Mouse (Mus musculus) midbrain, postnatal 0 days (tissue): ENCODE results near the gene Cd38. TPM values are rescaled to one million over a fixed set of nuclear protein-coding genes. Genes with fewer than 3 reads are reported as not detected.

Experiments
- ATAC-seq: fragments of 200-750 bp; cut with Nextera tagmentation; 2 replicates; pipeline ENCODE4 v1.8.0; 2017; ENCODE audit warnings: moderate number of reproducible peaks, mild to moderate bottlenecking, moderate TSS enrichment, moderate library complexity; ENCODE audit not compliant: low FRiP score
- DNase-seq: peaks from one replicate; pipeline ENCODE4 v3.0.0-alpha.2; 2015; ENCODE audit warnings: low spot score
- H3K27ac ChIP-seq: fragments of 300-500 bp; sonication (generic); 2 replicates; pipeline ENCODE4 v1.5.1; 2014; ENCODE audit warnings: low read depth, mild to moderate bottlenecking, low read length, mixed read lengths
- H3K27me3 ChIP-seq: fragments of 300-500 bp; sonication (generic); 2 replicates; pipeline ENCODE4 v1.6.1; 2014; ENCODE audit warnings: low read length, control low read depth, mixed read lengths; ENCODE audit not compliant: insufficient read depth
- H3K36me3 ChIP-seq: fragments of 300-500 bp; sonication (generic); 2 replicates; pipeline ENCODE4 v1.6.1; 2014; ENCODE audit warnings: low read length, control low read depth, mixed read lengths; ENCODE audit not compliant: insufficient read depth
- H3K4me1 ChIP-seq: fragments of 300-500 bp; sonication (generic); 2 replicates; pipeline ENCODE4 v1.6.1; 2014; ENCODE audit warnings: mild to moderate bottlenecking, control low read depth, antibody characterized with exemption, low read length, mixed read lengths; ENCODE audit not compliant: insufficient read depth
- H3K4me2 ChIP-seq: fragments of 300-500 bp; sonication (generic); 2 replicates; pipeline ENCODE4 v1.6.1; 2014; ENCODE audit warnings: low read depth, mild to moderate bottlenecking, low read length, mixed read lengths; ENCODE audit not compliant: poor library complexity, severe bottlenecking
- H3K4me3 ChIP-seq: fragments of 300-500 bp; sonication (generic); 2 replicates; pipeline ENCODE4 v1.5.1; 2014; ENCODE audit warnings: low read depth, mild to moderate bottlenecking, low read length, moderate library complexity
- H3K9ac ChIP-seq: fragments of 300-500 bp; sonication (generic); replicated peaks from 2 replicates; pipeline ENCODE4 v1.6.1; 2014; ENCODE audit warnings: mild to moderate bottlenecking, low read length, moderate library complexity, mixed read lengths; ENCODE audit not compliant: poor library complexity, severe bottlenecking
- H3K9me3 ChIP-seq: fragments of 300-500 bp; sonication (generic); 2 replicates; pipeline ENCODE4 v1.6.1; 2016; ENCODE audit warnings: low read length, control low read depth
- CTCF ChIP-seq: IDR thresholded peaks from 2 replicates; pipeline ENCODE4 v1.5.1; 2016; ENCODE audit warnings: antibody characterized with exemption, mild to moderate bottlenecking
- WGBS: fragments of 180-500 bp; shearing (Covaris S2); extraction: QIAGEN DNeasy Blood & Tissue Kit; methylation state at CpG from one replicate; pipeline ENCODE4 v1.1.7; 2014; 5-methylcytosine and 5-hydroxymethylcytosine counted together
- polyA plus RNA-seq: library from polyadenylated mRNA; unstranded; fragments of >200 nt; fragmentation: Nextera tagmentation; extraction: Ambion mirVana; gene quantifications from 2 replicates; pipeline ENCODE4 v1.2.1, GENCODE M21; 2015
- total RNA-seq: library from RNA; depleted of rRNA; stranded (reverse); fragments of >200 nt; gene quantifications from 2 replicates; pipeline ENCODE4 v1.2.3, GENCODE M21; 2014

Gene Cd38
- total and polyA plus RNA-seq, 2 experiments from 2014 or later = 2.3 to 4.1 TPM

DNA sequence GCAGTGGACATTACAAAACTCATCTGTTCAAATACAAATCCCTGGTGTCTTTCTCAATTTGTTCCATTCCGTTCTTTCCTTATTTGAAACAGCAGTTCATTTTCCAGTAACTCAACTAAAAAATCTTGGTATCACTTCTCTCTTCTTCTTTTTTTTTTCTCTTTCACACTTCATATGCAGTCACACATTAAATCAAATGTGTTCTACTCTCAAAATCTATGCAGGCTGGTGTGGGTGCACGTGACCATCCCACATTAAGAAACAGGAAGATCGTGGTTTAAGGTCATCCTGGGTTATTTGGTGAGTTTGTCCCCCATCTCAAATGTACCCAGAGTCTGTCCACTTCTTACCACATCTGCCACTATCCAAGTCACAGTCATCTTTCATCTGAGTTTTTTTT, 13.7 kb downstream of the Cd38 start:
- no peak for TF ChIP-seq CTCF
- H3K27me3 ChIP-seq = no peaks in the 10 kb centered on the region
- H3K4me2 ChIP-seq = no peak overlapping the region
- no peaks in the 10 kb centered on the region for H3K4me1 ChIP-seq
- no peak overlapping the region for H3K27ac ChIP-seq
- no peak for ATAC-seq
- no peak overlapping the region for H3K4me3 ChIP-seq
- DNase-seq = no peak
- H3K36me3 ChIP-seq = no peaks in the 10 kb centered on the region
- no peaks in the 10 kb centered on the region for H3K9me3 ChIP-seq
- 88% methylated on average over 3 of the region's 3 CpGs for WGBS
- no peak overlapping the region for H3K9ac ChIP-seq

DNA sequence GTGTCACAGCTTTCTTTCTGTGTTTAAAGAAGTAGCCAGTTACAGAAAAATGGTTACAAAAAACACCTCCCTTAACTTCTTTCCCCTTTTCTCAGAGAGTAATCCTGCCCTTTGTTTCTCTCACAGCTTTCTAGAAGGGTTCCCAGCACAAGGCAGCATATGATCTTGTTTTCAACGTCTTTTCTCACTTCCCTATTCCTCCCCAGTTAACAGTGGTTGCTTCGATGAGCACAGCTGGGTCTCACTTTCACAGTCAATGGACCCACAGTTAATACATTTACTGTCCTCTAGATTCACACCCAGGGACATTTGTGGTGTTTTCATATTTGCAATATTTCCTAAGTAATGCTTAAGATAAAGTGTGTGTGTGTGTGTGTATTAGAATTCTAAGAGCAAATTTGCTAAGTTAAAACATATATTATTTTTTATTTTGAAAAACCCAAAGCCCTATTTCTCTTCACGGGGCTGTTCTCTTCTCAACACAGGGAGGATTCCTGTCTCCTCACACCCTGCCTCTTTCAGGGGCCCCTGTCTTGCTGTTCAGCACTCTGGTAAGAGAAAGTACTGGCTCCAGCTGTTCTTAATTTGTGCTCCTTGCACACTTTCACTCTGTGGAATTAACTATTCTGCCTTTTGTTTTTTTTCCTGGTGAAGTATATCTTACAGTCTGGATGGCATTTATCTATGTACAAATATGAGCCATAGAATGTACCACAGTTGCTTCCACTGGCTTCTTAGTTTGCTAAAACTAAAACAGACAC, 16.9 kb downstream of the Cd38 start:
- 16% methylated on average over 3 of the region's 3 CpGs for WGBS
- Histone ChIP-seq H3K4me3 (no peak overlapping the region), H3K27ac (no peak overlapping the region), H3K27me3 (no peaks in the 10 kb centered on the region), H3K9me3 (no peaks in the 10 kb centered on the region), H3K4me1 (no peaks in the 10 kb centered on the region), H3K9ac (no peak overlapping the region), H3K4me2 (no peak overlapping the region), H3K36me3 (no peaks in the 10 kb centered on the region)
- DNase-seq = no peak
- TF ChIP-seq CTCF = no peak
- no peak for ATAC-seq

DNA sequence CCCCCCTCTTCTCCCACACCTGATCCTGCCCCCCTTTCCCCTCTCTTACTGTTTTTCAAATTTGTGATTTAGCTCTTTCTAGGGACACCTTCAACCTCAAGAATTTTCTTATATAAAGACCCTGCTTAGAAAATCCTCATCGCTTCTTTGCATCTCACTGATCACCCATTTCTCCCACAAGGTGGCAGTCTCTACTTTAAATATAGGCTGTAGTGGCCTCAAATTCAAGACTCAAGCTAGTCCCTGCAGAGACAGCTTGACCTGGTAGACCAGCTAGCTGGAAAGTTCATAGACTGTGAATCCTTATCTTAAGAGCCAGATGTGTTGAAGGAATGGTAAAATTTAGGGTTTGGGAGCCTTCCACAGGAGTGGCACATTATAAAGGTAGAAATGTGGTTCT, 24.0 kb downstream of the Cd38 start:
- H3K4me3 ChIP-seq = no peak overlapping the region
- DNase-seq (peak; percentile 64), ATAC-seq (no peak)
- no peak overlapping the region for H3K4me2 ChIP-seq
- WGBS = 24% methylated on average over 1 of the region's 1 CpGs
- H3K4me1 ChIP-seq = no peaks in the 10 kb centered on the region
- H3K27me3 ChIP-seq = no peaks in the 10 kb centered on the region
- TF ChIP-seq CTCF = peak; percentile 70
- no peaks in the 10 kb centered on the region for H3K9me3 ChIP-seq
- no peak overlapping the region for H3K9ac ChIP-seq
- no peak overlapping the region for H3K27ac ChIP-seq
- no peaks in the 10 kb centered on the region for H3K36me3 ChIP-seq

DNA sequence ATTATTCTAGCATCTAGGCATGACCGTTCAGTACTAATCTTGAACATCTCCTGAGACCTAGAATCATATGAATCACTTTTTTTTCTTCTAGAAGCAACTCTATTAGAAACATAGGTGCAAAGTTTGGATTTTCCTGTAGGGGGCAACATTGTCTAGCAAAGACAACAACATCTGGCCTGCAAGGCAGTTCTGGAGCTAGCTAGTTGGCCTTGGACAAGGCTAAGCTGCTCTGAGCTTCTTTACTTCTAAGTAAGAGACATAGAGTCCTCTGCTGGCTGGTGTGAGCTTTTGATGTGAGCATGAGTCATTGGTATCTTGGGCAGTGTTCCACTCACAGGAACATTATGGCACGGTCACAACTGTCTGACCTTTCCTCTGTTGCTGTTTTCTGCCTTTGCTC, 25.8 kb downstream of the Cd38 start:
- ATAC-seq (no peak), DNase-seq (peak; percentile 50)
- no peaks in the 10 kb centered on the region for H3K9me3 ChIP-seq
- peak; percentile 58 for TF ChIP-seq CTCF
- no peak overlapping the region for H3K27ac ChIP-seq
- no peaks in the 10 kb centered on the region for H3K27me3 ChIP-seq
- 71% methylated on average over 2 of the region's 2 CpGs for WGBS
- no peak overlapping the region for H3K9ac ChIP-seq
- no peaks in the 10 kb centered on the region for H3K36me3 ChIP-seq
- no peak overlapping the region for H3K4me2 ChIP-seq
- H3K4me3 ChIP-seq = no peak overlapping the region
- no peaks in the 10 kb centered on the region for H3K4me1 ChIP-seq

DNA sequence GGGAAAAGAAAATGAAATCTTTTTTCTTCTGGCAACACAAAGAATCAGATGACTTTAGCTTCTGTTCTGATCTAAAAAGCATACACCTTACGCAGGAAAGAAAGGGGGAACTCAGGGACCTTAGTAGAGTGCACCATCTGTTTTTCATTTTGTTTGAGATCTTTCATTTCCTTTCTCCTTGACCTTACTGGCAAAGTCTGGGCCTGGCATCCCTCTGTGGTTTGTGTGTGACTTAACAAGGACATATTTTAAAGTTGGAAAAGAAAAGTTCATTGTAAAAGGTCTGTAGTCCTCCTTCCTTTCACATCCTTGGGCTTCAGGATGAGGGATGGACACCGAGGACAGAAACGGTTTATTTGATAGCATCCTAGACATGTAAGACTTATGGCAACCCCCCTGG, 27.6 kb downstream of the Cd38 start:
- 89% methylated on average over 3 of the region's 3 CpGs for WGBS
- Histone ChIP-seq H3K27me3 (no peaks in the 10 kb centered on the region), H3K4me1 (no peaks in the 10 kb centered on the region), H3K36me3 (no peaks in the 10 kb centered on the region), H3K4me3 (no peak overlapping the region), H3K4me2 (no peak overlapping the region), H3K9ac (no peak overlapping the region), H3K9me3 (no peaks in the 10 kb centered on the region), H3K27ac (no peak overlapping the region)
- no peak for TF ChIP-seq CTCF
- ATAC-seq (no peak), DNase-seq (no peak)

DNA sequence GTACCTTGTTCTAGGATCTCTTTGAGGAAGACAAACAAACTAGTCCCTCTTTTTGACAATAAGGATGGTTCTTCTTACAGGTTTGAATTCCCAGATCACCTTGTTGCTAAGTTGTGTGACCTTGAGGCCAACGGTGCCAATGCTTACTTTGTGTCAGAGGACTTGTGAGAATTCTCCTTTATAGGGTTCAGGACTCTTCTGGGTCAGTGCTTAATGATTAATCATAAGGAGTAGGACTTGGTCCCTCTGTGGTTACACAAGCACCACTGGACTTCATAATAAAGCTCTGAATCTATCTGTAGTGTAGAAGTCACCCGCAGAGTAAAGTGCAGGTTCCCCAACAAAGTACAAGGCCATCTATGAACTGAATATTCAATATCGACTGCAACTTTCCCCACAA, 36.3 kb downstream of the Cd38 start:
- WGBS = 92% methylated on average over 3 of the region's 3 CpGs
- H3K4me2 ChIP-seq = no peak overlapping the region
- no peaks in the 10 kb centered on the region for H3K9me3 ChIP-seq
- H3K27ac ChIP-seq = no peak overlapping the region
- H3K36me3 ChIP-seq = no peaks in the 10 kb centered on the region
- H3K4me3 ChIP-seq = no peak overlapping the region
- H3K27me3 ChIP-seq = no peaks in the 10 kb centered on the region
- H3K4me1 ChIP-seq = no peaks in the 10 kb centered on the region
- no peak overlapping the region for H3K9ac ChIP-seq
- DNase-seq (no peak), ATAC-seq (no peak)
- TF ChIP-seq CTCF = no peak
